Comparison of ENCODE assay signal across 8 mouse cellular contexts in the genomic region with DNA sequence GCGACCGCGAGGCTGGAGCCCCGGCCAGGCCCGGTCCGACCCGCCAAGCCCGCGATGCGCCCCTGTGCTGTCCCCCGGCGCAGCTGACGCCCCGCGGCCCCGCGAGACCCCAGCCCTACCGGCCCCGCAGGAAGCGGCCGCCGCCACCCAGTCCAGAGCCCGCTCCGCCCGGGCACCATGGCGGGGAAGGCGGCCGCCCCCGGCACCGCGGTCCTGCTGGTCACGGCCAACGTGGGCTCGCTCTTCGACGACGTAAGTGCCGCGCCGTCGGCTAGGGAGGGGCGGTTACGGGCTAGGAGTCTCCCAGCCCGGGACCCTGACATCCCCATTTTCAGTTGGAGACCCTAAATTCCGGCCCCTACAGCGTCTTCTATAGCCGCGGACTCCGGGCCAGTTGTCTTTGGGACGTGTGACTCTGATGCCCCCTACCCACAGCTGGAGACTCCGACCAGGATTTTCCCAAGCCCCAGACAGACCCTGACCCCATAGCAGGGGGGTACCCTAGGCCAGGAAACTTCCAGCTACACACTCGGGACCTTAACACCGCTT. TPM values are rescaled to one million over a fixed set of nuclear protein-coding genes. Genes with fewer than 3 reads are reported as not detected.
DNase-seq lines count a peak whose midpoint lies in the region; ATAC-seq and TF ChIP-seq lines count a peak whose summit lies in the region.

No protein-coding gene starts in this region.

- peak overlapping the region; percentile 90 for H3K9ac ChIP-seq in liver, embryonic 13.5 days

- no peak for TF ChIP-seq CTCF in spleen, adult 2 months (IDR thresholded peaks at IDR 0.05; ENCODE audit: extremely low read depth, insufficient read depth, insufficient read length, insufficient replicate concordance)
- TF ChIP-seq CTCF in small intestine, adult 2 months (IDR thresholded peaks at IDR 0.05; ENCODE audit: extremely low read depth, insufficient read length, insufficient replicate concordance, low read depth, low read length): no peak

- ATAC-seq in liver, embryonic 13.5 days (ENCODE audit: low read depth): peak; percentile 3

- no peak for TF ChIP-seq POLR2A in spleen, adult 2 months (IDR thresholded peaks at IDR 0.05; ENCODE audit: low read depth, low read length)
- no peak for TF ChIP-seq POLR2A in small intestine, adult 2 months (IDR thresholded peaks at IDR 0.05; ENCODE audit: low read depth, low read length)

- peak; percentile 52 for DNase-seq in adrenal gland, adult 2 months
- no peak for DNase-seq in adrenal gland, postnatal 4 days (ENCODE audit: low spot score in 2 of 2)
- DNase-seq in spleen, adult 2 months (ENCODE audit: low read depth in 1 of 2, low spot score in 2 of 2): no peak
- no peak for DNase-seq in spleen, adult 18-20 months
- DNase-seq in hindbrain, embryonic 10.5 days (ENCODE audit: low spot score): peak; percentile 54
- peak; percentile 18 for DNase-seq in liver, embryonic 13.5 days
- no peak for DNase-seq in gastrocnemius, postnatal 10 days

- H3K9me3 ChIP-seq in hindbrain, embryonic 10.5 days: no peaks in the 10 kb centered on the region
- H3K9me3 ChIP-seq in liver, embryonic 13.5 days (replicated peaks): no peaks in the 10 kb centered on the region

- no peaks in the 10 kb centered on the region for H3K27me3 ChIP-seq in spleen, adult 2 months (ENCODE audit: control insufficient read depth, insufficient read depth, low read length)
- H3K27me3 ChIP-seq in hindbrain, embryonic 10.5 days (ENCODE audit: insufficient read depth, poor library complexity, severe bottlenecking): no peaks in the 10 kb centered on the region
- H3K27me3 ChIP-seq in liver, embryonic 13.5 days: no peaks in the 10 kb centered on the region
- no peaks in the 10 kb centered on the region for H3K27me3 ChIP-seq in small intestine, adult 2 months (ENCODE audit: control insufficient read depth, insufficient read depth, low read length)

- no peaks in the 10 kb centered on the region for H3K36me3 ChIP-seq in spleen, adult 2 months (ENCODE audit: control insufficient read depth, insufficient read depth, low read length)
- H3K36me3 ChIP-seq in hindbrain, embryonic 10.5 days: no peaks in the 10 kb centered on the region
- no peaks in the 10 kb centered on the region for H3K36me3 ChIP-seq in liver, embryonic 13.5 days
- H3K36me3 ChIP-seq in small intestine, adult 2 months (ENCODE audit: control insufficient read depth, insufficient read depth, low read length): no peaks in the 10 kb centered on the region

- H3K4me1 ChIP-seq in spleen, adult 2 months (ENCODE audit: control insufficient read depth, insufficient read depth, insufficient read length): peaks cover 17% of the 10 kb centered on the region
- H3K4me1 ChIP-seq in hindbrain, embryonic 10.5 days (replicated peaks): peaks cover 40% of the 10 kb centered on the region
- H3K4me1 ChIP-seq in liver, embryonic 13.5 days (replicated peaks): peaks cover 42% of the 10 kb centered on the region
- H3K4me1 ChIP-seq in small intestine, adult 2 months (ENCODE audit: control insufficient read depth, insufficient read depth, insufficient read length, low read length): peaks cover 18% of the 10 kb centered on the region

- 3% methylated on average over 51 of the region's 53 CpGs for WGBS in spleen, adult 2 months
- under 1% methylated on average over 53 of the region's 53 CpGs for WGBS in hindbrain, embryonic 10.5 days
- WGBS in liver, embryonic 13.5 days (ENCODE audit: insufficient replicate concordance): 1% methylated on average over 33 of the region's 53 CpGs
- under 1% methylated on average over 52 of the region's 53 CpGs for WGBS in small intestine, adult 2 months

- H3K4me3 ChIP-seq in spleen, adult 2 months (ENCODE audit: extremely low read depth, insufficient read depth, insufficient read length): peak overlapping the region; percentile 70
- peak overlapping the region; percentile 81 for H3K4me3 ChIP-seq in hindbrain, embryonic 10.5 days
- peak overlapping the region; percentile 80 for H3K4me3 ChIP-seq in liver, embryonic 13.5 days (replicated peaks)
- H3K4me3 ChIP-seq in small intestine, adult 2 months (ENCODE audit: low read depth, low read length): peak overlapping the region; percentile 99

- peak overlapping the region; percentile 30; the same call in 1 of the 2 replicates for H3K27ac ChIP-seq in spleen, adult 2 months (ENCODE audit: insufficient read depth, low read length)
- peak overlapping the region; percentile 95 for H3K27ac ChIP-seq in hindbrain, embryonic 10.5 days
- 0 out of 2 replicates have a peak overlapping the region, but pooled peaks have one; percentile 40 for H3K27ac ChIP-seq in liver, embryonic 13.5 days
- H3K27ac ChIP-seq in small intestine, adult 2 months (ENCODE audit: insufficient read depth, low read depth, low read length): peak overlapping the region; percentile 39

- H3K4me2 ChIP-seq in liver, embryonic 13.5 days: peak overlapping the region; percentile 98

RNA-seq across cellular contexts. Expression of gene Inpp5a, which starts 0.4 kb away (rescaled TPM):
- total RNA-seq in adrenal gland, adult 2 months (2021): 100 to 1,000 TPM in 1 of 2 experiments, 10 to 100 TPM in 1; 89.7 to 103 TPM
- 41.5 and 46.2 TPM in 2 replicates for polyA plus RNA-seq in adrenal gland, adult 2 months (2012; rRNA removed)
- 100 to 1,000 TPM; 103 to 105 TPM for total RNA-seq in adrenal gland, postnatal 4 days (2021)
- polyA plus RNA-seq in spleen, adult 2 months (2012; rRNA removed): 10.3 and 13.4 TPM in 2 replicates
- 17.9 and 19.0 TPM in 2 replicates for polyA plus RNA-seq in hindbrain, embryonic 10.5 days (2016; fragmentation: Nextera tagmentation; extraction: Ambion mirVana)
- 4.0 and 4.3 TPM in 2 replicates for polyA plus RNA-seq in liver, embryonic 13.5 days (2015; fragmentation: Nextera tagmentation; extraction: Ambion mirVana)
- polyA plus RNA-seq in small intestine, adult 2 months (2012; rRNA removed): 21.5 and 56.6 TPM in 2 replicates
- 10 to 100 TPM; 52.5 to 53.3 TPM for total RNA-seq in gastrocnemius, postnatal 10 days (2021)

Comparison
In these comparisons a context has a peak if more than half of its experiments do, and no peak if none do; other contexts are left out.
1. DNase-seq: peak in adrenal gland, adult 2 months (single experiment), hindbrain, embryonic 10.5 days (single experiment) and liver, embryonic 13.5 days (single experiment); none in adrenal gland, postnatal 4 days (0 of 2), spleen, adult 2 months (0 of 2), spleen, adult 18-20 months (0 of 2) and gastrocnemius, postnatal 10 days (single experiment).
2. H3K27ac ChIP-seq: peak in every context shown above with its lines; median percentile 95 in hindbrain, embryonic 10.5 days; 40 in liver, embryonic 13.5 days; 39 in small intestine, adult 2 months; 30 in spleen, adult 2 months.
3. Peak in every context shown above with its lines, with median percentiles within 50 percentile points of each other: H3K4me3 ChIP-seq.